Mouse (Mus musculus) brain, adult 2 months (tissue): ENCODE results near the gene Acsm3.

Experiments used
- DNase-seq: peaks from one replicate; pipeline ENCODE4 v3.0.0; 2011; ENCODE audit warnings: low read depth, low spot score

Gene Acsm3

GRCm38 (mm10) chr7:119800488-119800887, 39.8 kb downstream of the Acsm3 start:
- DNase-seq, result no peak

- no peak for DNase-seq
These were observed 40.3 kb downstream of the Acsm3 start for GRCm38 (mm10) chr7:119800991-119801390.

DNA sequence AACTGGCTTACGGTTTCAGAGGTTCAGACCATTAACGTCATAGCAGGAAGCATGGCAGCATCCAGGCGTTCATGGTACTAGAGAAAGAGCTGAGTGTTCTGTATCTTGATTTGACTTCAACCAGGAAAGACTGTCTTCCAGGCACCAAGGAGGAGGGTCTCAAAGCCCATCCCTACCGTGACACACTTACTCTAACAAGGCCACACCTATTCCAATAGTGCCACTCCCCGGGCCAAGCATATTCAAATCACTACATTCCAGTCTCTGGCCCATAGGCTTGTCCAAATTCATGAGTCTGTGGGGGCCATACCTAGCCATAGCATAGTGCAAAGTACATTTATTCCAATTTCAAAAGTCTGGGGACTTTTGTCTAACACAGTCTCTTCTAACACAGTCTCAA, 46.7 kb downstream of the Acsm3 start:
- DNase-seq, result no peak

- DNase-seq, result no peak
These were observed 48.0 kb downstream of the Acsm3 start for GRCm38 (mm10) chr7:119808723-119809122.

- no peak for DNase-seq
These were observed 74.6 kb downstream of the Acsm3 start for GRCm38 (mm10) chr7:119835371-119835770.

GRCm38 (mm10) chr7:119835996-119836777, 75.5 kb downstream of the Acsm3 start:
- no peak for DNase-seq
